Mouse (Mus musculus) adipocyte (in vitro differentiated cells): ENCODE measurements around the gene Map1s.

Experiments
- DNase-seq: peaks from one replicate; pipeline ENCODE4 v3.0.0-alpha.2; 2016; ENCODE audit warnings: low spot score

Map1s gene

GRCm38 (mm10) chr8:70905831-70906736 lies at the start of gene Map1s:
TSS of gene Map1s (plus strand) at chr8:70905932.
- DNase-seq = peak; percentile 76

- DNase-seq = no peak
Observed at GRCm38 (mm10) chr8:70856028-70856427, 49.7 kb upstream of the Map1s start.

GRCm38 (mm10) chr8:70856541-70857197 lies 49.1 kb upstream of the Map1s start:
- no peak for DNase-seq

GRCm38 (mm10) chr8:70857516-70857915 lies 48.2 kb upstream of the Map1s start:
- DNase-seq = no peak

GRCm38 (mm10) chr8:70862824-70863641 lies 42.7 kb upstream of the Map1s start, which contains the start of gene Kcnn1:
TSS of gene Kcnn1 (minus strand) at chr8:70863258.
- no peak for DNase-seq

GRCm38 (mm10) chr8:70863956-70864711 lies 41.6 kb upstream of the Map1s start:
- DNase-seq = no peak

- no peak for DNase-seq
Observed at GRCm38 (mm10) chr8:70864712-70865221, 41.0 kb upstream of the Map1s start.

- DNase-seq = peak; percentile 100
Observed at GRCm38 (mm10) chr8:70865350-70866000, 40.3 kb upstream of the Map1s start.

GRCm38 (mm10) chr8:70866001-70866520 lies 39.7 kb upstream of the Map1s start:
- DNase-seq = no peak

- DNase-seq = no peak
Observed at GRCm38 (mm10) chr8:70866566-70866965, 39.2 kb upstream of the Map1s start.

GRCm38 (mm10) chr8:70868559-70869198 lies 37.1 kb upstream of the Map1s start:
- DNase-seq = no peak

- no peak for DNase-seq
Observed at GRCm38 (mm10) chr8:70869199-70869571, 36.5 kb upstream of the Map1s start.

GRCm38 (mm10) chr8:70869601-70870041 lies 36.1 kb upstream of the Map1s start:
- DNase-seq = peak; percentile 78

GRCm38 (mm10) chr8:70871195-70871807 lies 34.4 kb upstream of the Map1s start:
- DNase-seq = no peak

- no peak for DNase-seq
Observed at GRCm38 (mm10) chr8:70872643-70873363, 32.9 kb upstream of the Map1s start.

- peak; percentile 97 for DNase-seq
Observed at GRCm38 (mm10) chr8:70873364-70873985, 32.3 kb upstream of the Map1s start, which contains the start of gene Ccdc124. TSS of gene Ccdc124 (minus strand) at chr8:70873935.

- no peak for DNase-seq
Observed at GRCm38 (mm10) chr8:70874441-70874840, 31.3 kb upstream of the Map1s start.

- DNase-seq = no peak
Observed at GRCm38 (mm10) chr8:70876382-70876781, 29.4 kb upstream of the Map1s start.
